Mouse (Mus musculus): ENCODE measurements around the gene Gm42417.

Gene Gm42417

DNA sequence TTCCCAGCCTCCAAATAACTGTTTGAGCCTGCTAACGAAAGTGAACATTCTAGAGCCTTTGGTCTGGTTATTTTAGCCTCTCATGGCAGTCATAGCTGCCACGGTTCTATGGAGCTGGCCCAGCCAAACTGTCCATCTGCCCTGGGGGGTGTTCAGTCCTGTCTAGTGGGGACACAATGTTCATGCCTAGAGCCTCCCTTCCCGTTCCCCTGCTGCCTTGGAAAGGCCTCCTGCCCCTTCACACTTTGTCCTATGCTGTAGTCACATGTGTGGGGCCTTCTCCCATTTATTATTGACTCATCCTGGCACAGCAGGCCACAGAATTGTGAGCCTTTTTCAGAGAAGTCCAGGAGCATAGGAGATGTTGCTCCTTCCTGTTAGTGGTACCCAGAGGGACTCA, 21.0 kb downstream of the Gm42417 start:
- DNase-seq (ENCODE audit: low spot score): no peak

- DNase-seq (ENCODE audit: low spot score): no peak
Observed at GRCm38 (mm10) chr1:36513718-36514117, 25.5 kb downstream of the Gm42417 start.

DNA sequence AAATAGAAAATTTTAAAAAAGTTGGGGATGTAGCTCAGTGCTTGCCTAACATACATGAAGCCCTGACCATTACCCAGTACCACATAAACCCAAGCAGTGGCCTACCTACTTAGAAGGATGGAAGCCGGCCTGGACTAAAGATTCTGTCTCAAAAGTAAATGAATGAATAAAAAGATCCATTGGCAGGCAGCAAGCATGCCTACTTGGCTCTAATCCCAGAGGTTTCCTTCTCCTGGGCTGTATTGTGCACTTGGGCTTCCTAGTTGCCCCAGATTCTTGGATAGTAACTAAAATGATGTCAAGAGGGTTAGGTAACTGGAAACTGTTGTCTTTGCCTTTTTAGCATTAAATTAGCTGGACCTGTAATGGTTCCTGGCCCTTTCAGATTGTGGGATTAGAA, 25.9 kb downstream of the Gm42417 start:
- DNase-seq (ENCODE audit: low spot score): no peak

- no peak for DNase-seq (ENCODE audit: low spot score)
Observed at GRCm38 (mm10) chr1:36512966-36513280, 26.3 kb downstream of the Gm42417 start.

GRCm38 (mm10) chr1:36512089-36512965, 26.9 kb downstream of the Gm42417 start:
- peak; percentile 36 for DNase-seq (ENCODE audit: low spot score)

DNA sequence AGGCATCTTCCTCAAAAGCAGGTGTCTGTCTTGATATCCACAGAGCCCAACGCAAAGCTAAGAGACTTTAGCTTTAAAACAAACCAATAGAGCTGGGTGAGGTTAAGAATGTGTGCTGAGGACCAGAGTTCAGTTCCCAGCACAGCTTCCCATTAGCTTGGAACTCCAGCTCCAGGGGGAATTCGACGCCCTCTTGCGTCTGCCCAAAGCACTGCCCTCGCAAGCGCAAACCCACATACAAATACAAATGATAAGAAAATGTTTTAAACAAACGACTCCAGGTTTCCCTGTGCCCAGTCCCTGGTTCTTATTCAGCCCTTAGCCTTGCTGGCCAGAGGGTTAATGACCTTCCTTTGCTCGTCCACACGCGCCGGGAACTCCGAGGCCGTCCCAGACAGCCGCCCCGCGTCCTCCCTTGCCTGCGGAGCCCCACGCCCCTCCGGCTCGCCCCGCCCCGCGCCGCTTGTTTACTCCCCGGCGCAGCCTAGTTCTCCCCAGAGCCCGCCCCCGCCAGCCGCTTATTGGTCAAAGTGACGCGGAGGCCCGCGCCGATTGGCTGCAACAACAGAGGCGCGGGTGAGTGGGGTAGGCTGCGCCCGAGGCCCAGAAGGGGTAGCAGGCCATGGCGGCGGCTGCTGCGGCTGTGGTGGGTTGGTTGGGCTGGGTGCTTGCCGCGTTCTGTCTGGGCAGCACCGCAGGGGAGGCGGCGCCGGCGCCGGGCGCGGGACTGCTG, 27.8 kb downstream of the Gm42417 start, which contains the start of gene Cnnm3:
Gene Cnnm3, plus strand, starts transcription at position 579 of the 733 bp plus-strand sequence.
- peak; percentile 100 for DNase-seq (ENCODE audit: low spot score)

- no peak for DNase-seq (ENCODE audit: low spot score)
Observed at GRCm38 (mm10) chr1:36508238-36508637, 31.0 kb downstream of the Gm42417 start.

DNA sequence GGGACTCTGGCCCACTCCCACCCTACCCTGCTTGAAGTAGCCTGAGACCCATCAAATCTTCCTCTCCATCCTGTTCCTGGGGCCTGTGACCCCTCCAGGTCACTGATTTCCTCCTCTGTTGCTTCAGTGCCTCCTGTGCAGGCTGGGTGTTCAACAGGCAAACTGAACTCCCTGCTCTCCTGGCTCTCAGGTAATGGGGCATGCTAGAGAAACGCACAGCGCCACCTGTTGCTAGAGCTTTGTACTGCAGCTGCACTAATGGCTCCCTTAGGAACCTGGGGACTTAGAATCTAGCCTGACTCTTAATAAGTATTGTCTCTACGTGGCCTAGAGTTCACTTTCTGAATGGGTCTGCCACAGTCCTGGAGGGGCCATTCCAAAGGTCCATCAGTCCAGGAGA, 38.0 kb downstream of the Gm42417 start:
- DNase-seq (ENCODE audit: low spot score): peak; percentile 79

GRCm38 (mm10) chr1:36497312-36497711, 41.9 kb downstream of the Gm42417 start:
- DNase-seq (ENCODE audit: low spot score): no peak

- no peak for DNase-seq (ENCODE audit: low spot score)
Observed at GRCm38 (mm10) chr1:36496719-36497118, 42.5 kb downstream of the Gm42417 start.

DNA sequence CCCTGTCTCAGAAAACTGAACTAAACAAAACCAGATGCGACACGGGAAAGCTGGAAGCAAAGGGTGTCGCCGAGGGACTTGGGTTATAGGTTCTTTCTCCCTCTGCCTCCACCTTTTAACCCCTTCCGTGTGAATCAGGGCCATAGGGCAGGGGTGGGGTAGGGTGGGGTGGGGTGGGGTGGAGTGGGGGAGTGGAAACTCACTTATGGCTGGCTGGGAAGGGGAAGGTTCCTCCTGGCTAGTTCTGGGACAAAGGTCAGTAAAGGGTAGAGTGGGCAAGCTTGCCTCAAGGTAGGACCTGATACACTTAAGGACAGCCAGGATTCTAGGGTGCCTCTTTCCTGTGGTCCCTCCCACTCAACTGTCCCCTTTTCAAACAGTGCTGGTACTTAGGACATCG, 45.9 kb downstream of the Gm42417 start:
- DNase-seq (ENCODE audit: low spot score): no peak

DNA sequence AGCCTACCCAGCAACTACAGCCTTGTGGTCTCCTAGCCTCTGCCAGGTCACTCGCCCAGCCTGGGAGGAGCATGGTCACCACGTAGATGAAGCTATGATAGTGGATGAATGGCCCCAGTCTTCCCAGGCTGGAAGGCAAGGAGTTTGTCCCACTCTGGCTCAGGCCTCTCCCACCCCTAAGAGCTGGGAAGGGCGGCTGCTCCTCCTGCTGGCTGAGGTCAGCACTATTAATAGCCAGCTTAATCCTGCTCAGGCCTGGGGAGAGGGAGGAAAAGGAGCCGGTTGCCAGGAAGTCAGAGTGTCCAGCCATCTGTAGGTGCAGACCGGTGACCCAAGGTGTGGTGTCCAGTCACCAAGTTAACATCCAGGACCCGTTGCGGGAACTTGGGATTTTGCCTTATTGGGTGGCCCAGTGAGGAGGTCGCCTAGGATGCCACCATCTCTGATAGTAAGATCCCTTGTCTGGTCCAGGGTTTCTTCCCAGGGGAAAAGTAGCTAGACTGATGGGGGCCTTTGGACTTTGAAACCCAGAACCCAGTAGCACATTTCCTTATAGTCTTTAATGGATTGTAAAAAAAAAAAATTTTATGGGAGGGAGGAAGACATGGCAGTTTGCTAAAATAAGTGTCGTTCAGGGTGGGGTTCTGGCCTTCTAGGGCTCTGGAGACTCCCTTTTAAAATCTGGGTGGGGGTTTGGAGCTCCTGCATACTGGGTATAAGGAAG, 46.7 kb downstream of the Gm42417 start:
- DNase-seq (ENCODE audit: low spot score): peak; percentile 42

- DNase-seq (ENCODE audit: low spot score): no peak
Observed at GRCm38 (mm10) chr1:36489661-36490060, 49.6 kb downstream of the Gm42417 start.

DNA sequence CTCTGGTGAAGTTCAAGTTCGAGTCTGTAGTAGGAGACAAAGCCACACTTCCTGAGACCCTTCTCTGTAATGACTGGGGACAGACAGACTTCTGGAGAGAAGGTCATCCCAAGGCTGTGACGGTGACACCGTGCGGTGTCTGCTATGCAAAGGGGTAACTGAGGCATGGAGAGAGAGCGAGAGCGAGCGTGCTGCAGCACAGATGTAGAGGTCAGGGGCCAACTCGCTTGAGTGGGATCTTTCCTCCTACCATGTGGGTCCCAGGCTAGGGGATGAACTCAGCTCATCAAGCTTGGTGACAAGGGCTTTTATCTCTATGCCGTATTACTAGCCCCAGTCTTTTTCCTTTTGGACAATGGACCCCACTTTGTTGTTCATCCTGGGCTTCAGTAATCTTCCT, 52.1 kb downstream of the Gm42417 start:
- no peak for DNase-seq (ENCODE audit: low spot score)

- no peak for DNase-seq (ENCODE audit: low spot score)
Observed at GRCm38 (mm10) chr1:36485080-36485479, 54.1 kb downstream of the Gm42417 start.

DNA sequence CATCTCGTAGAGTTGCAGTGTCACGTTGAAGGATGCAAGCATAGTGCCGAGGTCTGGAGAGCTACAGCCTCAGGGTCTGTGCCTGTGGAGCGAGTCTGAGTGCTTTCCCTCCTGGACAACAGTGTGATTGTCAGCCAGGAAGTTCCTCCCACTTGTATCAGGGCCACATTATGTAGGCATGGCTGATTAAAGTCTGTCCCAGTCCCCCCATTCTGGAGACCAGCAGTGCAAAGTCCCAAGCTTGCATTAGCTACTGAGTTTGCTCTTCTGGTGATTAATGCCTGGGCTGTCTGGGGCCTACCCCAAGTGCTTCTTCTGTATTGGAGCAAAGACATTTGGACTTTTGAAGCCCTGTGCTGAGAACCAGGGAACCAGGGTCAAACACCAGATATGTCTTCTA, 55.4 kb downstream of the Gm42417 start:
- DNase-seq (ENCODE audit: low spot score): no peak
